Mouse (Mus musculus) monocyte, adult 5-6 weeks (primary cell): ENCODE measurements around the gene Ddb2. TPM values are rescaled to one million over a fixed set of nuclear protein-coding genes. Genes with fewer than 3 reads are reported as not detected.
A peak's percentile ranks its signal among the peaks of the same experiment; 100 is the strongest.

ENCODE experiments used
- ATAC-seq: fragments of 153-309, 156-312 bp; replicated peaks from 2 replicates; pipeline ENCODE4 v1.8.0; 2017; ENCODE audit warnings: mild to moderate bottlenecking; ENCODE audit not compliant: low TSS enrichment, insufficient number of reproducible peaks, severe bottlenecking, poor library complexity, low FRiP score
- total RNA-seq: library from RNA; stranded (forward); fragments of 200-1000, 200-491, 200-594 nt; gene quantifications from 3 replicates; pipeline ENCODE4 v1.2.3, GENCODE M21; 2017

Ddb2 gene
- total RNA-seq, 1 experiment from 2014 or later: 8.8 TPM

- ATAC-seq: peak; percentile 93
Measured at GRCm38 (mm10) chr2:91202222-91202971, 34.4 kb downstream of the Ddb2 start, which contains the start of the genes Nr1h3 and Acp2. Nr1h3 (minus strand) TSS chr2:91202834. Acp2 (plus strand) TSS chr2:91202885.

GRCm38 (mm10) chr2:91198888-91199287 is 37.9 kb downstream of the Ddb2 start:
- no peak for ATAC-seq

GRCm38 (mm10) chr2:91196577-91197001 is 40.2 kb downstream of the Ddb2 start:
- peak; percentile 20; the same call in 1 of the 2 replicates for ATAC-seq

- peak; percentile 77 for ATAC-seq
Measured at GRCm38 (mm10) chr2:91194624-91195332, 42.0 kb downstream of the Ddb2 start.

- no peak for ATAC-seq
Measured at GRCm38 (mm10) chr2:91190501-91190900, 46.3 kb downstream of the Ddb2 start.

GRCm38 (mm10) chr2:91187431-91187830 is 49.4 kb downstream of the Ddb2 start:
- no peak for ATAC-seq

GRCm38 (mm10) chr2:91186208-91186607 is 50.6 kb downstream of the Ddb2 start:
- no peak for ATAC-seq

- peak; percentile 80 for ATAC-seq
Measured at GRCm38 (mm10) chr2:91183711-91184405, 52.9 kb downstream of the Ddb2 start, which contains the start of gene Madd. Madd (minus strand) TSS chr2:91183837.

- peak; percentile 93 for ATAC-seq
Measured at GRCm38 (mm10) chr2:91183148-91183513, 53.7 kb downstream of the Ddb2 start.

GRCm38 (mm10) chr2:91182405-91183147 is 54.2 kb downstream of the Ddb2 start:
- peak; percentile 6; the same call in 1 of the 2 replicates for ATAC-seq

- peak; percentile 19; the same call in 1 of the 2 replicates for ATAC-seq
Measured at GRCm38 (mm10) chr2:91182016-91182404, 54.8 kb downstream of the Ddb2 start.

- no peak for ATAC-seq
Measured at GRCm38 (mm10) chr2:91180706-91181105, 56.1 kb downstream of the Ddb2 start.

GRCm38 (mm10) chr2:91179825-91180224 is 57.0 kb downstream of the Ddb2 start:
- ATAC-seq: no peak

GRCm38 (mm10) chr2:91176234-91176633 is 60.5 kb downstream of the Ddb2 start:
- ATAC-seq: no peak

GRCm38 (mm10) chr2:91175490-91175889 is 61.3 kb downstream of the Ddb2 start:
- ATAC-seq: no peak

- ATAC-seq: no peak
Measured at GRCm38 (mm10) chr2:91169587-91170322, 67.0 kb downstream of the Ddb2 start.

- ATAC-seq: no peak
Measured at GRCm38 (mm10) chr2:91167629-91168028, 69.2 kb downstream of the Ddb2 start.

- ATAC-seq: no peak
Measured at GRCm38 (mm10) chr2:91164991-91165390, 71.8 kb downstream of the Ddb2 start.
